Mouse (Mus musculus) G1E (cell line): Measurements from ENCODE around the gene Cic.

Experiments used
- CTCF ChIP-seq: IDR thresholded peaks from 2 replicates; pipeline ENCODE4 v1.5.1; 2012; ENCODE audit warnings: low read depth, low read length, inconsistent platforms, mixed read lengths
- GATA1 ChIP-seq: IDR thresholded peaks from 2 replicates; pipeline ENCODE4 v1.6.1; 2012; ENCODE audit warnings: borderline replicate concordance, low read length, inconsistent platforms, mixed read lengths
- GATA2 ChIP-seq: IDR thresholded peaks from 2 replicates; pipeline ENCODE4 v1.6.1; 2012; ENCODE audit warnings: low read depth, low read length, inconsistent platforms, borderline replicate concordance

GRCm38 (mm10) chr7:25305956-25306613, 38.6 kb downstream of the Cic start, which contains the start of gene Tmem145:
- TF ChIP-seq GATA1 (no peak), CTCF (no peak), GATA2 (no peak)
